Comparison of ENCODE assay signal across 8 mouse cellular contexts in genomic region chrX:163669886-163670285, GRCm38 (mm10).
DNase-seq lines count a peak whose midpoint lies in the region; ATAC-seq and TF ChIP-seq lines count a peak whose summit lies in the region.

No protein-coding gene starts in this region.

- no peaks in the 10 kb centered on the region for H3K4me1 ChIP-seq in kidney, embryonic 16.5 days (ENCODE audit: insufficient read depth, low read length)

- no peak overlapping the region for H3K27ac ChIP-seq in kidney, embryonic 16.5 days (ENCODE audit: low read length)

- no peaks in the 10 kb centered on the region for H3K36me3 ChIP-seq in kidney, embryonic 16.5 days (ENCODE audit: insufficient read depth, low read length)

- no peak overlapping the region for H3K4me3 ChIP-seq in kidney, embryonic 16.5 days (ENCODE audit: low read length)

- TF ChIP-seq POLR2A in brain, embryonic 14.5 days (IDR thresholded peaks at IDR 0.05; ENCODE audit: borderline replicate concordance, extremely low read depth, insufficient read depth, insufficient read length, poor library complexity, severe bottlenecking), result no peak

- peak; percentile 60; the same call in 1 of the 2 replicates for TF ChIP-seq CTCF in brain, embryonic 14.5 days (IDR thresholded peaks at IDR 0.05; ENCODE audit: borderline replicate concordance, extremely low read depth, insufficient read depth, insufficient read length)

- peaks cover 7% of the 10 kb centered on the region; the same call in 1 of the 2 replicates for H3K27me3 ChIP-seq in kidney, embryonic 16.5 days (ENCODE audit: insufficient read depth, low read length)

- no peak overlapping the region for H3K4me2 ChIP-seq in kidney, embryonic 16.5 days (replicated peaks; ENCODE audit: low read depth, low read length)

- no peaks in the 10 kb centered on the region for H3K9me3 ChIP-seq in kidney, embryonic 16.5 days (ENCODE audit: low read length)

- intact Hi-C loops in left cerebral cortex, postnatal 4 days (cut with DNase I), result no loop called here

- 24% methylated on average over 1 of the region's 1 CpGs for WGBS in kidney, embryonic 16.5 days

- peak; percentile 4 for DNase-seq in kidney, adult 11 months
- DNase-seq in MEL-GATA-1-ER (ENCODE audit: extremely low read depth, low read depth), result peak; percentile 33
- peak; percentile 39 for DNase-seq in brain, embryonic 14.5 days (ENCODE audit: low read depth)
- peak; percentile 45 for DNase-seq in gastrocnemius, postnatal 10 days
- DNase-seq in left cerebral cortex, postnatal 4 days, result peak; percentile 36
- peak; percentile 17 to 39 for DNase-seq in right cerebral cortex, postnatal 10 days (ENCODE audit: low spot score in 2 of 2)

- no peak overlapping the region for H3K9ac ChIP-seq in kidney, embryonic 16.5 days (replicated peaks; ENCODE audit: low read length)

- no peak for ATAC-seq in kidney, embryonic 16.5 days (ENCODE audit: low FRiP score, low TSS enrichment)
- ATAC-seq in monocyte, adult 5-6 weeks (replicated peaks; ENCODE audit: insufficient number of reproducible peaks, low FRiP score, low TSS enrichment, poor library complexity, severe bottlenecking), result no peak
